Mouse (Mus musculus): Measurements from ENCODE around the gene Cd200r1.

GRCm38 (mm10) chr16:44772577-44772976 lies 7.0 kb downstream of the Cd200r1 start:
- TF ChIP-seq MYB (IDR thresholded peaks at IDR 0.05; ENCODE audit: low read depth, low read length), result no peak
- TF ChIP-seq TBP (IDR thresholded peaks at IDR 0.05; ENCODE audit: low read depth, low read length), result no peak
- TF ChIP-seq ZC3H11A (IDR thresholded peaks at IDR 0.05; ENCODE audit: low read depth, low read length), result no peak
- no peak for TF ChIP-seq MXI1 (IDR thresholded peaks at IDR 0.05; ENCODE audit: low read depth, low read length)
- TF ChIP-seq MAX (IDR thresholded peaks at IDR 0.05; ENCODE audit: low read length), result no peak
- TF ChIP-seq SIN3A (IDR thresholded peaks at IDR 0.05; ENCODE audit: low read length), result no peak; the same call in 1 of the 2 replicates
- no peak for TF ChIP-seq MYC (IDR thresholded peaks at IDR 0.05; ENCODE audit: low read depth, low read length)
